Mouse (Mus musculus) limb, embryonic 14.5 days (tissue): ENCODE results near the gene Celsr1. TPM values are rescaled to one million over a fixed set of nuclear protein-coding genes. Genes with fewer than 3 reads are reported as not detected.
A peak's percentile ranks its signal among the peaks of the same experiment; 100 is the strongest.

ENCODE experiments used
- ATAC-seq: fragments of 200-750 bp; cut with Nextera tagmentation; 2 replicates; pipeline ENCODE4 v1.8.0; 2017; ENCODE audit warnings: low read depth, moderate number of reproducible peaks, moderate TSS enrichment; ENCODE audit not compliant: low FRiP score
- DNase-seq: peaks from one replicate; pipeline ENCODE4 v3.0.0-alpha.2; 2015; ENCODE audit warnings: low spot score
- H3K27ac ChIP-seq: fragments of 300-500 bp; sonication (generic); replicated peaks from 2 replicates; pipeline ENCODE4 v1.5.1; 2014; ENCODE audit warnings: low read depth, mild to moderate bottlenecking, low read length, moderate library complexity, mixed read lengths
- H3K27me3 ChIP-seq: fragments of 300-500 bp; sonication (generic); 2 replicates; pipeline ENCODE4 v1.6.1; 2014; ENCODE audit warnings: low read length, mixed read lengths; ENCODE audit not compliant: control insufficient read depth, insufficient read depth
- H3K36me3 ChIP-seq: fragments of 300-500 bp; sonication (generic); 2 replicates; pipeline ENCODE4 v1.6.1; 2014; ENCODE audit warnings: mild to moderate bottlenecking, low read length, moderate library complexity, mixed read lengths; ENCODE audit not compliant: control insufficient read depth, insufficient read depth
- H3K4me1 ChIP-seq: fragments of 300-500 bp; sonication (generic); 2 replicates; pipeline ENCODE4 v1.6.1; 2014; ENCODE audit warnings: antibody characterized with exemption, low read length, mixed read lengths; ENCODE audit not compliant: control insufficient read depth, insufficient read depth
- H3K4me2 ChIP-seq: fragments of 300-500 bp; sonication (generic); replicated peaks from 2 replicates; pipeline ENCODE4 v1.6.1; 2014; ENCODE audit warnings: low read depth, mild to moderate bottlenecking, low read length, moderate library complexity; ENCODE audit not compliant: severe bottlenecking
- H3K4me3 ChIP-seq: fragments of 300-500 bp; sonication (generic); replicated peaks from 2 replicates; pipeline ENCODE4 v1.5.1; 2014; ENCODE audit warnings: low read length
- H3K9ac ChIP-seq: fragments of 300-500 bp; sonication (generic); 2 replicates; pipeline ENCODE4 v1.6.1; 2014; ENCODE audit warnings: mild to moderate bottlenecking, low read depth, low read length, moderate library complexity; ENCODE audit not compliant: severe bottlenecking
- H3K9me3 ChIP-seq: fragments of 300-500 bp; sonication (generic); 2 replicates; pipeline ENCODE4 v1.6.1; 2016; ENCODE audit warnings: low read length; ENCODE audit not compliant: control insufficient read depth
- POLR2A ChIP-seq: fragments of 200-500 bp; IDR thresholded peaks from 2 replicates; pipeline ENCODE4 v1.8.0; 2012; ENCODE audit warnings: inconsistent platforms, mild to moderate bottlenecking, moderate library complexity, borderline replicate concordance; ENCODE audit not compliant: insufficient read depth, insufficient read length; ENCODE audit errors: extremely low read depth
- WGBS: fragments of 180-500 bp; shearing (Covaris S2); extraction: QIAGEN DNeasy Blood & Tissue Kit; methylation state at CpG from one replicate; pipeline ENCODE4 v1.1.7; 2014; 5-methylcytosine and 5-hydroxymethylcytosine counted together
- polyA plus RNA-seq, 2 experiments: library from polyadenylated mRNA; depleted of rRNA in 1 of 2; stranded (reverse) in 1 of 2; unstranded in 1 of 2; fragments of >200 nt; fragmentation: Nextera tagmentation in 1 of 2; extraction: Ambion mirVana in 1 of 2; gene quantifications; 2 replicates each; pipeline versions ENCODE4 v1.2.1 to v1.2.3; 2012 to 2014

Gene Celsr1
- polyA plus RNA-seq, 2 experiments = 6.5 to 11.8 TPM

DNA sequence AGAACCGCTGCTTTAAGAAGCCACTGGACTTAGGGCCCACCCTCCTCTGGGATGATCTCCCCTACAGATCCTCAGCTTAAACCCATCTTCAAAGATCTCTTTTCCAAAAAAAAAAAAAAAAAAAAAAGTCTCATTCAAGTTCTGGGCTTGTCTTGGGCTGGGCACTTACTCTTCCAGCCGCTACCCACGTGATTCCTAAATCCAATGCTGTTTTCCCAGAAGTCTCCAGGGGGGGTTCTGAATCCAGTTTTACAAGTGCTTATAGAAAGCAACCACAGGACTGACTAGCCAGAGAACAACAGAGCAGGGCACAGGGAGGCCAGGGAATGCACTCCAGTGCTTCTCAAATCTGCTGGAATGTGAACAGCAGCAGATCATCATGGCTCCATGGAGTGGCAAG lies 29.5 kb downstream of the Celsr1 start:
- no peak for DNase-seq
- Histone ChIP-seq H3K27ac (no peak overlapping the region), H3K27me3 (no peaks in the 10 kb centered on the region), H3K9me3 (no peaks in the 10 kb centered on the region), H3K4me3 (no peak overlapping the region), H3K4me1 (peaks cover 7% of the 10 kb centered on the region; the same call in 1 of the 2 replicates), H3K9ac (no peak overlapping the region), H3K36me3 (no peaks in the 10 kb centered on the region), H3K4me2 (no peak overlapping the region)
- WGBS = 77% methylated on average over 3 of the region's 3 CpGs
- TF ChIP-seq POLR2A = no peak
- no peak for ATAC-seq

DNA sequence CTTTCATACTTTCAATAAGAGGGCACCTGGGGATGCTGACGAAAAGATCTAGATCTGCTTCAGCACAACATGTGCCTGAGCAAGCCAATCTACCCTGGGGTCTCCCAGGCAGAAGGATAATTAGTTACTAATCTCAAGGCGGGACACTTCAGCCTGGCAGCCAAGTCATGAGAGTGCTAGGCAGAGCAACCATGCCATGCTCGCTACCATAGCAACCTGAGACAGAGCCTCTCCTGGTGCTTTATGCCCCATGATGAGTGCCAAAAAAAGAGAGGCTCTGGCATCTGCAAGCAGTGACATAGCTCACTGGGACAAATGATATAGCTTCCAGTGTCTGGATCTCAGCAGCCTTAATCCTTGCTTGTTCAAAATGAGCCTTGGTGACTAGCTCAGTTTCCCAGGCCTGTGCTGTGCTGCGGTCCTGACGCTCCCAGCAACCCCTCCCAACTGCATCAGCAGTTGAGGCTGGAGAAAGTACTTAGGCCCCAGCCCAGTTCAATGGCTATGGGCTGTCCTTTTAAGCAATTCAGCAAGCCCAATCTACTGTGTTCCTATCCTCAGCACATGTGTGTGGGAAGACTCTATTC lies 32.8 kb downstream of the Celsr1 start:
- H3K9me3 ChIP-seq = no peaks in the 10 kb centered on the region
- no peaks in the 10 kb centered on the region for H3K36me3 ChIP-seq
- H3K4me1 ChIP-seq = peaks cover 7% of the 10 kb centered on the region; the same call in 1 of the 2 replicates
- WGBS = 59% methylated on average over 5 of the region's 5 CpGs
- ATAC-seq (no peak), DNase-seq (no peak)
- H3K4me2 ChIP-seq = no peak overlapping the region
- no peak overlapping the region for H3K4me3 ChIP-seq
- H3K27me3 ChIP-seq = no peaks in the 10 kb centered on the region
- TF ChIP-seq POLR2A = no peak
- H3K9ac ChIP-seq = no peak overlapping the region
- H3K27ac ChIP-seq = no peak overlapping the region

DNA sequence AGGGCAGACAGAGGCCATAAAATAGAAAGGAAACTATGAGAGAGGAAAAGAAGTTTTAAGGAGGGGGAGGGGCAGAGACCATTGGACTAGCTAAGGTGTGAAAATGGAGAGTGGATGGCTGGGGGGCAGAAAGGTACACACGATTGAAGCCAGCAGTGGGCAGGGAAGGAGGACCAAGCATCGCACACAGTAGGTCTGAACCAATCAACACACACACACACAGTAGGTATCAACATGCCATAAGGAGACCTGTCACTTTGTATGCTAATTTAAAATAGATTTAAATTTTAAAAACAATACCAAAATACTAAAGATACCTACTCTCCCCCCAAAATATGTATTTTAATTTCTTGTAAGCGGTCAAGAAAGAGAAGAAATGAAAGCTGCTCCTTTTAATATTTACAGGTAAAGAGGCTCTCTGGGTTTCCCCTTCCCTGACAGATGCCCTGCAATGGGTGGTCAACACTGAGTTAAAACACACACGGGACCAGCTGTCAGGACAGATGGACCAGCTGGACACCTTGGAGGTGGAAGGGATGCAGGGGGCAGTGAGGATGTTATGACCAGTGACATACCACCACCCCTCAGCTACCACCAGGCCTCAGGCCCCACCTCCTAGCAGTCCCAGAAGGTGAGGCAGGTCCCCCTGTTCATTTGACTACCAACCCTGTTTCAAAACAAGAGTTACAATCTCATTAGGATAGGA lies 34.9 kb downstream of the Celsr1 start:
- Histone ChIP-seq H3K9ac (no peak overlapping the region), H3K27me3 (no peaks in the 10 kb centered on the region), H3K27ac (no peak overlapping the region), H3K9me3 (no peaks in the 10 kb centered on the region), H3K4me2 (no peak overlapping the region), H3K4me3 (no peak overlapping the region), H3K36me3 (no peaks in the 10 kb centered on the region), H3K4me1 (peaks cover 21% of the 10 kb centered on the region)
- TF ChIP-seq POLR2A = no peak
- WGBS = 68% methylated on average over 4 of the region's 4 CpGs
- DNase-seq (no peak), ATAC-seq (no peak)

DNA sequence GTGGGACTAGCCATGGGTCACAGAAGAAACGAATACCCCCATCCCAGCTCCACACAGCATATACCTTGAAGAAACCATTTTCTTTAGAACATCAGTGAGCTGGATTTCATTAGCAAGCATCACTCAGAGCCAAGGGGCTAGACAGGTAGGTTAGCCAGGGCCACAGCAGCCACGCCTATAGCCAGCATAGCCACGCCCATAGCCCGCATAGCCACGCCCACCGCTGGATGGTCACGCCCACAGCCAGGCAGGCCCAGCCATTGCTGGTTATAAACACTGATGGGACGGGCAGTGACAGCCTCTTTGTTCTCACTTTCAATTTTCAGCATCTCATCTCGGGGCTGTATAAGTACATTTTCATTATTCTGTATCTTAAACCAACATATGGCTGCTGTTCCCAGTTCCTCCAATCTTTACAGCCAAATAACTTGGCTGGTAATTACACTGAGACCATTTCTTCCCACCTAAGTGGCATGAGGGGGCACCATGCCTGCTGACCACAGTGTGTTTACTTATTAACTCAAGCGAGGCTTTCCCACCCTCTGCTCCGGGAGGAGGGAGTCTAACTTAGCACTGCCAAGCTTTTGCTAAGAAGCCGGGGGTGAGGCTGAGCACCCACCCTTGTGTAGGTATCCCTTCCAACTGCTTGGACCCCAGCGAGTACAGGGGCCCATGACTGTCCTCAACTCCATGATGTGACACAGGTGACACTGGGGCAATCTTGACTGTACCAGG lies 37.4 kb downstream of the Celsr1 start:
- Histone ChIP-seq H3K4me3 (no peak overlapping the region), H3K27me3 (no peaks in the 10 kb centered on the region), H3K9me3 (no peaks in the 10 kb centered on the region), H3K4me2 (no peak overlapping the region), H3K9ac (no peak overlapping the region), H3K4me1 (peaks cover 42% of the 10 kb centered on the region), H3K27ac (no peak overlapping the region), H3K36me3 (no peaks in the 10 kb centered on the region)
- ATAC-seq = no peak
- TF ChIP-seq POLR2A = no peak
- DNase-seq = no peak
- 37% methylated on average over 13 of the region's 13 CpGs for WGBS

DNA sequence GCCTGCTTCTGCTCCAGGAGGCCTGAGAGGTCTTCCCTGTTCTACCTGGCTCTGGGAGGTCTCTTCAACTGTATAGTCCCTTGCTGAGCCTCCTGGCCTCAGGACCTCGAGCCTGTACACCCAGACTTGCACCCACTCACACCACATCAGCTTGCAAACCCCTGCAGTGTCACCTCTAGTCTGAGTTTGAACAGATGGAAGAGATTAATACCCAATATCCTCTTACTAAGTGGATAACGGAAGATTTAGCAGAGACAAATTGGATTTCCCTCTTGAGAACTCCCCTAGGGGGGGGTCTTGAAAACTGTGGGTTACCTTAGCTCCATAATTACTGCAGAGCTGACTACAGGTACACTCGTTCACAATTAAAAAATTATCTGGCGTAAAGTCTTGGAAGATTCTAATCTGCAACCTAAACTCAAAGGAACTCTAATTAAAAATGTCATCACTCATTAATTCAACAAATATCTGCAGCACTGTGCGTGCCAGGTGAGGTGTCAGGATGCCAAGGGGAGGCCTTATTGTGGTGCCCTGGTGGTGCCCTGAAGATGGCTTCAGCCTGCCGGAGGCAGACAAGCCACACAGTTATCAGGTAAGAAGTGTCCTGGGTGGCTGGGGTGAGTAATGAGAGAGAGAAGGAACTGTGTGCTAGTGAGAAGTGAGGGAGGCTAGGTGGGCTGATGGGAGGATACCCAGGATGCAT lies 38.5 kb downstream of the Celsr1 start:
- DNase-seq (no peak), ATAC-seq (no peak)
- Histone ChIP-seq H3K27me3 (no peaks in the 10 kb centered on the region), H3K27ac (peak overlapping the region; percentile 86; the same call in 1 of the 2 replicates), H3K4me1 (peaks cover 43% of the 10 kb centered on the region), H3K4me2 (no peak overlapping the region), H3K9me3 (no peaks in the 10 kb centered on the region), H3K4me3 (no peak overlapping the region), H3K36me3 (no peaks in the 10 kb centered on the region), H3K9ac (no peak overlapping the region)
- WGBS = 66% methylated on average over 6 of the region's 6 CpGs
- no peak for TF ChIP-seq POLR2A
